Mouse (Mus musculus): ENCODE data around the gene Atxn7l1. TPM values are rescaled to one million over a fixed set of nuclear protein-coding genes. Genes with fewer than 3 reads are reported as not detected.

Atxn7l1 gene
- polyA plus RNA-seq, 1 experiment = 12.4 TPM

GRCm38 (mm10) chr12:33184137-33184536 lies 36.6 kb downstream of the Atxn7l1 start:
- Histone ChIP-seq H3K4me3 (no peak overlapping the region), H3ac (ENCODE audit: control insufficient read depth, insufficient read length) (no peak overlapping the region), H3K4me2 (ENCODE audit: low read depth) (no peak overlapping the region), H3K79me2 (ENCODE audit: control insufficient read depth, insufficient read depth) (peaks cover 24% of the 10 kb centered on the region), H3K36me3 (ENCODE audit: control insufficient read depth, insufficient read depth) (no peaks in the 10 kb centered on the region), H3K27me3 (ENCODE audit: control insufficient read depth, insufficient read depth, insufficient read length) (no peaks in the 10 kb centered on the region)
- TF ChIP-seq POLR2AphosphoS2 (IDR thresholded peaks at IDR 0.05; ENCODE audit: insufficient read length, low read depth) (no peak), TCF12 (IDR thresholded peaks at IDR 0.05; ENCODE audit: insufficient read depth, poor library complexity, severe bottlenecking) (no peak), MYOG (IDR thresholded peaks at IDR 0.05; ENCODE audit: control insufficient read depth in 1 of 3, insufficient read depth in 1 of 3, insufficient read length in 2 of 3, low read depth in 2 of 3) (no peak), CEBPB (IDR thresholded peaks at IDR 0.05; ENCODE audit: insufficient read depth, poor library complexity, severe bottlenecking) (no peak), USF1 (IDR thresholded peaks at IDR 0.05; ENCODE audit: low read depth) (no peak), MAX (IDR thresholded peaks at IDR 0.05; ENCODE audit: low read depth) (no peak), E2F4 (IDR thresholded peaks at IDR 0.05; ENCODE audit: insufficient read depth) (no peak), TCF3 (IDR thresholded peaks at IDR 0.05; ENCODE audit: insufficient read length, low read depth) (no peak), SRF (IDR thresholded peaks at IDR 0.05; ENCODE audit: control insufficient read depth, insufficient read length, low read depth) (no peak), MYOD1 (IDR thresholded peaks at IDR 0.05; ENCODE audit: control insufficient read depth in 1 of 3, insufficient read length in 2 of 3, low read depth in 2 of 3) (no peak)

DNA sequence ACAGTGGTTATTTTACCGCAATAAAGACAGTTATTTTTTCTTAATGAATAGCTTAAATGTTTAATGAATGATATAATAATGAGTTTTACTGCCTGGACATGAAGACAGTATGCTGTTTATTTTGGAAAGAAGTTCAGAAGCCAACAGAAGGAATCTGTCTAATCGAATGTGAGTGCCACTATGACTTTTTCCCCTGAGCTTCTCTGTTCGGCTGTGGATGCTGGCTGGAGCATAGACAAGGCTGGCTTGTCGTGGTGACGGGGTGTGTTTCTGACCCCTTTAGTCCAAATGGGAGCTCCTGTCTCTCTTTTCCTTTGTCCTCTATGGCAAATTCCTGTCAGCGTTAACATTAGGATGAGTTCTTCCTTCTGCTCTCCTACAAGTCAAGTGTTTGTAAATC lies 37.6 kb downstream of the Atxn7l1 start:
- Histone ChIP-seq H3K4me2 (ENCODE audit: low read depth) (no peak overlapping the region), H3K36me3 (ENCODE audit: control insufficient read depth, insufficient read depth) (no peaks in the 10 kb centered on the region), H3K27me3 (ENCODE audit: control insufficient read depth, insufficient read depth, insufficient read length) (no peaks in the 10 kb centered on the region), H3K79me2 (ENCODE audit: control insufficient read depth, insufficient read depth) (peaks cover 19% of the 10 kb centered on the region), H3ac (ENCODE audit: control insufficient read depth, insufficient read length) (no peak overlapping the region), H3K4me3 (no peak overlapping the region)
- TF ChIP-seq REST (IDR thresholded peaks at IDR 0.05; ENCODE audit: insufficient read depth, insufficient read length) = no peak
- TF ChIP-seq SRF (IDR thresholded peaks at IDR 0.05; ENCODE audit: control insufficient read depth, insufficient read length, low read depth) = no peak
- TF ChIP-seq E2F4 (IDR thresholded peaks at IDR 0.05; ENCODE audit: insufficient read depth) = no peak
- TF ChIP-seq POLR2A (IDR thresholded peaks at IDR 0.05; ENCODE audit: insufficient read length, low read depth) = no peak
- no peak for TF ChIP-seq MYOD1 (IDR thresholded peaks at IDR 0.05; ENCODE audit: control insufficient read depth in 1 of 3, insufficient read length in 2 of 3, low read depth in 2 of 3)

DNA sequence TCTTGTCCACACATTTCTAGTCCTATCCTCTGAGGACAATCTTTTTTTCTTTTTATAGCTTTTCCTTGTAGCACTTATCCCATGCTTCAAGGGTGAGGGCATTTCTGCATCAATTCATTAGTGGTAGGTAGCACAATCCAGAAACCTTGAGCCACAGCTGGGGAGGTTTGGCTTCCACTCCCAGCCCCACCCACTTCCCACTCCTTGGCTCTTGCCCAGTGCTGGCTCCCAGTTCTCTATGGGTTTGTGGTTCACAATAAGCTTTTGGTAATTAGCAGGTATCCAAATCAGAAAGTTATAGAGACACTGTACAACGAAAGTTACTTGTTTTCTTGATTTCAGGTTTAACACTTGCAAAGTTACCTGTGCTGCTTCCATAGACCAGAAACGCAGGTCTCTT lies 38.8 kb downstream of the Atxn7l1 start:
- H3K36me3 ChIP-seq (ENCODE audit: control insufficient read depth, insufficient read depth) = no peaks in the 10 kb centered on the region
- TF ChIP-seq TCF3 (IDR thresholded peaks at IDR 0.05; ENCODE audit: insufficient read length, low read depth) (no peak), E2F4 (IDR thresholded peaks at IDR 0.05; ENCODE audit: insufficient read depth) (no peak), CEBPB (IDR thresholded peaks at IDR 0.05; ENCODE audit: insufficient read depth, poor library complexity, severe bottlenecking) (no peak)
- no peak overlapping the region for H3K4me2 ChIP-seq (ENCODE audit: low read depth)
- H3K27me3 ChIP-seq (ENCODE audit: control insufficient read depth, insufficient read depth, insufficient read length) = no peaks in the 10 kb centered on the region
- H3ac ChIP-seq (ENCODE audit: control insufficient read depth, insufficient read length) = no peak overlapping the region
- H3K79me2 ChIP-seq (ENCODE audit: control insufficient read depth, insufficient read depth) = peaks cover 19% of the 10 kb centered on the region
- no peak overlapping the region for H3K4me3 ChIP-seq

GRCm38 (mm10) chr12:33190133-33190532 lies 42.6 kb downstream of the Atxn7l1 start:
- peaks cover 18% of the 10 kb centered on the region for H3K79me2 ChIP-seq (ENCODE audit: control insufficient read depth, insufficient read depth)
- H3K4me2 ChIP-seq (ENCODE audit: low read depth) = peak overlapping the region; percentile 47
- H3ac ChIP-seq (ENCODE audit: control insufficient read depth, insufficient read length) = no peak overlapping the region
- TF ChIP-seq SRF (IDR thresholded peaks at IDR 0.05; ENCODE audit: control insufficient read depth, insufficient read length, low read depth) = no peak
- no peak for TF ChIP-seq MYOD1 (IDR thresholded peaks at IDR 0.05; ENCODE audit: control insufficient read depth in 1 of 3, insufficient read length in 2 of 3, low read depth in 2 of 3)
- TF ChIP-seq MYOG (IDR thresholded peaks at IDR 0.05; ENCODE audit: control insufficient read depth in 1 of 3, insufficient read depth in 1 of 3, insufficient read length in 2 of 3, low read depth in 2 of 3) = no peak
- TF ChIP-seq POLR2AphosphoS2 (IDR thresholded peaks at IDR 0.05; ENCODE audit: insufficient read length, low read depth) = no peak
- TF ChIP-seq USF1 (IDR thresholded peaks at IDR 0.05; ENCODE audit: low read depth) = no peak
- TF ChIP-seq POLR2A (IDR thresholded peaks at IDR 0.05; ENCODE audit: insufficient read length, low read depth) = no peak
- TF ChIP-seq REST (IDR thresholded peaks at IDR 0.05; ENCODE audit: insufficient read depth, insufficient read length) = no peak
- no peak for TF ChIP-seq CEBPB (IDR thresholded peaks at IDR 0.05; ENCODE audit: insufficient read depth, poor library complexity, severe bottlenecking)
- no peak for TF ChIP-seq E2F4 (IDR thresholded peaks at IDR 0.05; ENCODE audit: insufficient read depth)
- TF ChIP-seq TCF12 (IDR thresholded peaks at IDR 0.05; ENCODE audit: insufficient read depth, poor library complexity, severe bottlenecking) = no peak
- no peak for TF ChIP-seq TCF3 (IDR thresholded peaks at IDR 0.05; ENCODE audit: insufficient read length, low read depth)
- TF ChIP-seq MAX (IDR thresholded peaks at IDR 0.05; ENCODE audit: low read depth) = no peak
- no peak overlapping the region for H3K4me3 ChIP-seq
- no peaks in the 10 kb centered on the region for H3K36me3 ChIP-seq (ENCODE audit: control insufficient read depth, insufficient read depth)
- H3K27me3 ChIP-seq (ENCODE audit: control insufficient read depth, insufficient read depth, insufficient read length) = no peaks in the 10 kb centered on the region

GRCm38 (mm10) chr12:33190633-33191032 lies 43.1 kb downstream of the Atxn7l1 start:
- TF ChIP-seq CEBPB (IDR thresholded peaks at IDR 0.05; ENCODE audit: insufficient read depth, poor library complexity, severe bottlenecking) (no peak), REST (IDR thresholded peaks at IDR 0.05; ENCODE audit: insufficient read depth, insufficient read length) (no peak), TCF3 (IDR thresholded peaks at IDR 0.05; ENCODE audit: insufficient read length, low read depth) (no peak)
- no peak overlapping the region for H3K4me3 ChIP-seq
- peaks cover 16% of the 10 kb centered on the region for H3K79me2 ChIP-seq (ENCODE audit: control insufficient read depth, insufficient read depth)
- H3ac ChIP-seq (ENCODE audit: control insufficient read depth, insufficient read length) = no peak overlapping the region
- H3K4me2 ChIP-seq (ENCODE audit: low read depth) = peak overlapping the region; percentile 47
- H3K27me3 ChIP-seq (ENCODE audit: control insufficient read depth, insufficient read depth, insufficient read length) = no peaks in the 10 kb centered on the region
- no peaks in the 10 kb centered on the region for H3K36me3 ChIP-seq (ENCODE audit: control insufficient read depth, insufficient read depth)

All from myocyte (in vitro differentiated cells).